Mouse (Mus musculus): ENCODE measurements at regions not wholly inside any gene's neighbourhood (a gene's known extent, or its start where the extent isn't known, plus 50 kb on each side); places are given as distances from the start of the nearest gene placed in this dataset.

DNA sequence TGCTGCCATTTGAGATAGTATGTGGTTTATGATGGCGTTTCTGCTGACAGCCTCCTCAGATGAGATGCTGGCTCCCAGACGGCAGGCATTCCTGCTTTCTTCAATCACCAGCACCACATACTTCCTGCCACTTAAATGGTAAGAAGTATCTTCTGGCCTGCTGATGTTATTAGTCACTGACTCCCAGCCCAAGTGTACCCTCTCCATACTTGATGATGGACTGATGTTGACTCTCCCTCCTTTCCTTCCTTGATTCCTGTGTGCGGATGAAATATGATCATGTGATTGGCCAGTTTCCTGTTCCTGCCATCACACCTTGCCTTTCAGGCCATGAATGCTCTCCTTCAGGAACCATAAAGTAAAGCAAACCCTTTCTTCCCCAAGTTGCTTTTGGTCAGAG, 50.8 kb upstream of the Rpl10-ps3 start:
- no peak for DNase-seq

DNA sequence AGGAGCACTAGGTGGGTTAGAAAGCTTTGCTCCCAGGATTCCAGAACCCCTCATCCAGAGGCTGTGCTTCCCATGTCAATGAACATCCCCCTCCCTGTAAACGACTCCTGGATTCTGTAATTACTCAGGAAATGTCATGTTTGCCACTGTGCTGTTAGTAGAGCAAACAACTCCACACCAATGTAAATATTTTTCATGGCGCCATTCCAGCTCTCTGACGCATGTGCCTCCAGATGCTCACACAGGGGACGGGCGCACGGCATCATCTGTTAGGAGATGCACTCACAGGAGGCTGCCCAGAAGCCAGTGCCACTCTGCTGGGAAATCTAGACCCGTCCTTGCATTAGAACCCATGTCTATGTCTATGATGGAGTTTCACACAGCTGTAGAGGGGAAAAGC, 51.3 kb upstream of the Rpl10-ps3 start:
- DNase-seq: no peak

DNA sequence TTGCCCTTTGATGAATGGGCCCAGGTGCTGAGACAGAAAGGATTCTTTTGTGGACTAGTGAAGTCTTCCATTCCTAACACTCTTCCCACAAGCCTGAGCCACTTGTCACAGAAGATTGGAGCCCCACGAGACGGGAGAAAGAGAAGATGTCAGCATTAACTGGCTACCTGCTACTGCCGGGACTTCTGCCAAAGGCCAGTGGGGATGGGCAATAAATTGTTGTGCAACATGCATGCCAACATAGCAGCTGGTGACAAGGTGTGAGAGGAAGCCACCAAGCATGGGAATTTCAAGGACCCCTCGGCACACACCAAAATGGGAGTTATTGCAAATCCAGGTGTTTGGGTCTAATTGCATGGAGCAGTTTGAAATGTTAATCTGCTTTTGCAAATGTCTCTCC, 63.6 kb upstream of the Rpl10-ps3 start:
- no peak for DNase-seq

DNA sequence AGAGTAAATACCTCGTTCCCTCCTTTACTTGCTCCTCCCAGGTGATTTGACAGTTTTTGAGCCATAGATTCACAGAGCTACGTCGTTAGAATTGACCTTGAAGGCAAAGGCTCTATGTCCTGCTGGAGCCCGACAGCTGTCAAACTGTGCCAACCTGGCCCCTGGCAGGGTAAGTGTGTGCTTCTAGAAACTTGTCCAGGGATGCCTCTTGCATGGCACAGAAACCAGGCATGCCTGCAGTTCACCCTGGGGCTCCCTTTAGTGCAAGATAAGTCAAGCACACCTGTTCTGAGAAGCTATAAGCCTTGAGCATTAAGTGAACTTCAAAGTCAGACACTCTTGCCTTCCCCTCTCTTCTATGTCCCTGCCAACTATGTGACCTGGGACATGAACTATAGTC, 64.1 kb upstream of the Rpl10-ps3 start:
- DNase-seq: no peak

DNA sequence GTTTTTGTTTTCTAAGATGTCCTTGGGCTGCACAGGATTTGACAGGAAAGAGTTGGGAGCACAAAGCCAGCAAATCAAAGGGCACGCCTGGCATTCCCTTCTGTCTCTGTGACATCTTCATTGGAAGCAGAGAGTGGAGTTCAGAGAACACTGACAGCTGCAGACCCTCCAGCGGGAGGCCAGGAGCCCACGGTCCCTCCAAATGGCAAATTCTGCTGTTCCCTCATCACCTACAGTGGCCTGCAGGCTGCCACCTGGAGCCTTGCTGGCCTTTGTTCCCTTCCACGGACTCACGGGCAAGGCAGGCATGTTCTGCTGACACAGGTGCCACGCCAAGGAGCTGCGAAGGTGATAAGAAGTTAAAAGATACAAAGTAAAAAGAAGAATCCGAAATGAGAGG, 68.2 kb upstream of the Rpl10-ps3 start:
- DNase-seq: no peak

DNA sequence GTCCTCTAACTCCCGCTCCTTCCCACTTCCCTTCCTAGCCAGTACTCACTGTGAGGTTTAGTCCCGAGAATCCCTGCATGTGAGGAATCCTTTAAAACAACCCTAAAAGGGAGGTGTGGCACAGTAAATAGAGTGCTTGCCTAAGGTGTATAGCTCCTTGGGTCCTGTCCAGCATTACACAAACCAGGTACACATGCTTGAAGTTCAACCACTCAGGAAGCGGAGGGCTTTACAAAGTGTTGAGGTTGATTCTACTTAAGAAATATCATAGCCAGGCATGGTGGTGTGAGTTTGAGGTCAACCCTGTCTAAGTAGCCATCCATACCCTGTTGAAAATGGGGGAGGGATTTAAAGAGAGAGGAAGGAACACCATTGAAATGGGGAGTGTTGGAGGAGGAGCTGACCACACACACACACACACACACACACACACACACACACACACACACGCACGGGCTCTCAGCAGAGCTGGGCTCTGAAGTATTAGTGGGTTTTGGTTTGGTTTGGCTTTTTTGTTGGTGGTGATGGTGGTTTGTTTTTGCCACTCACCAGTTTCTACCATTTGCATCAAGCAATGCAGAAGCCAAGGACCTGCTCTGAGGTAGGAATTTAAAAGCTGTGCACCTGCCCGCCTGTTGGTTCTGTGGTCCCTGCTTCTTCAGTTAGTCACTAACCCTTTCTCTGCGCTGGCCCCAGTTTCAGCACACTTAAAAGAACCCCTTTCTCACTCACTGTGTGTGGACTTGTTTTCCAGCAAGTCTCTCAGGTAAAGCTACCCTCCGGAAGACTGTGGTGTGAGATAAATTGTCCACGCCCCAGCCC, 69.0 kb upstream of the Rpl10-ps3 start:
- DNase-seq: no peak

DNA sequence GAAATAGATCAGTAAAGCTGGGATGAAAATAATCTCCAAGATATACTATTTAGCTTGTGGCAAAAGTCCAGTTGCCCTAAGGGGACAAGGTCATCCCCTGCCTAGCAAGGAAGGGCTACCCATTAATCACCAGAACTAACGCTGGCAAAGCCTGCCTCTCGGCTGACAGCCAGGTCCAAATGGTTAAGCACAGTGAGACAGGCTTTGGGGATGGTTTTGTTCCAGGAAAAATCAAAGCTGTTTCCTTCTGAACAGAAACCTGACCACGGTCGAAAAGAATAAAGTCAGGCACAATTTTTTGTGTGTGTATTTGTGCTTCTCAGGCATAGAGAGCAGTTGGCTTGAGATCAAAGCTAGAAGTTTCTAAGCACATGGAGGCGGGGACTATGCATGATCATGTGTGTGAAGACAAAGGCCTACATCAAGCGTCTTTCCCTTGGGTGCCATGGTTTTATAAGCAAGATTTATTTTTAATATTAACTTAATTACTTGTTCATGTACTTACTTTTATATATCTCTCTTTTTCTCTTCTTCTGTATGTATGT, 70.1 kb upstream of the Rpl10-ps3 start:
- peak; percentile 73 to 76 for DNase-seq

DNA sequence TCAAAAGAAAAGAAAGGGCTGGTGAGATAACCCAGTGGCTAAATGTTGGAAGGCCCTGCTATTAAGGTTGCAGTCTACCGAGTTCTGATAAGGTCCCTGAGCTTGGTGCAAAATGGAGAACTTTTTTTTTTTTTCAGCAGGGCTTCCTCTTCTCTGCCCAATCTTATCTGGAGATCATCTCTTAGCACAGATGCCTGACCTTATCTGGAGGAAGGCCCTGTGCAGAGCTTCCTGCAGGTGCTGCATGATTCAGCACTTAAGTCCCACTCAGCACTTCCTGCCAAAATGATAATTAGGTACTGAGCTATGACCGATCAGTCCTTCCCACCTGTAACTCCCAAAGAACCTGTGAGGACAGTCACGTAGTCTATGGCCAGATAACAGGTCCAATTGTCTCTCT, 71.9 kb upstream of the Rpl10-ps3 start:
- peak in 1 of 2 experiments; percentile 24 for DNase-seq

DNA sequence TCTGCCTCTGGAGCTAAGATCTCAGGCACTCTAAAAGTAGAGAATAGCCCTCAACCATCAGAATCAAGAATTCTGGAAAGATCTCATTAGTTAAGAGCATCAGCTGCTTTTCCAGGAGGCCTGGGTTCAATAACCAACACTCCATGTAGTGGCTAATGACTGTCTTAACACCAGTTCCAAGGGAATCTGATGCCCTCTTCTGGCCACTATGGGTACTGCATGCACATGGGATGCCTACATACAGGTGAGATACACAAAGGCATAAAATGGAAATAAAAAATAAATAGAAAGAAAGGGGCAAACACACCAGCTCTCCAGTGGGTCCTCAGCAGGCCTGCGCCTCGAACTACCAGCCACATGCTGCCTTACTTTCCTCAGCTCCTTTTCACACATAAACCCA, 73.3 kb upstream of the Plet1 start:
- peak in 1 of 2 experiments; percentile 14 for DNase-seq

DNA sequence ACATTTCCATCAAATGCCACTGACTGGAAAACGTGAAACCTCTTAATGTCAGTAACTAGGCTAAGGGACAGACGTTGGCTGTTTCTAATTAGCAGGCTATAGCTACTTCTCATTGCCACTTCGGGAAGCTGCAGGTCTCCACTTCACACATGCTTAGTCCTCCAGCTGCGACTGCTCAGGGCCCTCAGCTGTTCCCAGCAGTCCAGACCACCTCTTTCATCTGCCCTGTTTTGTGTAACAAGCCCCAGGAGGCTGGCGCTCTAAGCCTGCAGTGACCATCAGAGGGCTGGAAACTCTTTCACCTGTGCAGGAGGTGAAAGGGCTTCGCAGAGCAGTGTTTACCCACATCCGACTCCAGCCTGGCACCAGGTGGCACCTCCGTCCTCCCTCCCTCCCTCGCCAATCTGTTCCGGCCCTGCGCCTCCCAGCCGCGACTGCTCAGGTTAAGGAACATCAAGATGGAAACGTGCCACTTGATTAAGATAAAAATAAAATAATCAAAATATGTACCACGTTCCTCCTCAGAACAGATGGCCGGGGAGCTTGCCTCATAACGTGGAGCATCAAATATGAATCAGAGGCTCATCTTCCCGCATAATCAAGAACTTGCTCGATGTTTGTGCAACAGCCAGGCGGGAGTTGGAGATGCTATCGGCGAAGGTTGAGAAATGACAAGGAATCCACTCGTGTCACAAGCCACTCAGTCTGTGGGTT, 72.6 kb upstream of the Plet1 start:
- no peak for DNase-seq

DNA sequence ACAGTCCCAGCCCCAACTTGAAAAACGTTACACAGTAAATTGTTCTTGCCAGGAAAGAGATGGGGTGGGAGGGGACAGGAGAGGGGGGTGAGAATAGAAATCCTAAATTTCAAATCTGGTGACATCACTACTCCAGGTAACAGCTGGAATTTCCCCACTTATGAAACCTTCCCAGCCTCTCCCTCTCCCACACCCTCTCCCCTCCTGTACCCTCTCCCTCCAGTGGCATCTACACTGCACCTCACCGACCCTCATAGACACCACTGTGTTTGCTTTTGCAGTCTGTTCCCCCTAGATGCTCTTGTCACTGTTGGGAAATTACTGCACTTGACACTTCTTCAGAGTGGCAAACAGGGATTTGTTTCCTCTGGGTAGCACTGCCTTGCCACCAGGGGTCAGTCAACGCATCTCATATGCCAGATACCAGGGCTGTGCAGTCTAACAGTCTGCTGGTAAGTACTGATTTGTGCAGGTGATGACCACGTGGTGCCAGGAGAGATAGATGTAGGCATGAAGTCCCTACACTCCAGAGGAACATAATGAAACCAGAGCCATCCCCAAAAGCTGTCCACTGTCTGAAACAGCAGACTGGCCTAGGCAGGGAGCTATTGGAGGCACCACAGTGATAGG, 68.3 kb upstream of the Plet1 start:
- peak in 1 of 2 experiments; percentile 20 for DNase-seq

DNA sequence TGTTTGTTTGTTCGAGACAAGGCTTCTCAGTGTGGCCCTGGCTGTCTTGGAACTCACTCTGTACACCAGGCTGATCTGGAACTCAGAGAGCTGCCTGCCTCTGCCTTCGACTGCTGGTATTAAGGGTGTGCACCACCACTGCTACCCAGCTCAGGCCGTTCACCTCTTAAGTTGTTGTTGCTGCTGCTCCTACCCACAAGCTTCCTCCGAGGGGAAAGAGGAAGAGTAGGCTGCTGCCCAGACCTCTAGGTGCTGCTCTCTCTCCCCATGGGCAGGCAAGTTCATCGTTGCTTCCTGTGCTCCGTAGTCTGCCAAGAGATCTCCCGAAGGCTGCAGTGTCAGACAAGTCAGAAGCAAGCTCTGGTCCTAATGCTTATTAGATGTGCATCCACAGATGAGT, 64.2 kb upstream of the Plet1 start:
- no peak for DNase-seq

DNA sequence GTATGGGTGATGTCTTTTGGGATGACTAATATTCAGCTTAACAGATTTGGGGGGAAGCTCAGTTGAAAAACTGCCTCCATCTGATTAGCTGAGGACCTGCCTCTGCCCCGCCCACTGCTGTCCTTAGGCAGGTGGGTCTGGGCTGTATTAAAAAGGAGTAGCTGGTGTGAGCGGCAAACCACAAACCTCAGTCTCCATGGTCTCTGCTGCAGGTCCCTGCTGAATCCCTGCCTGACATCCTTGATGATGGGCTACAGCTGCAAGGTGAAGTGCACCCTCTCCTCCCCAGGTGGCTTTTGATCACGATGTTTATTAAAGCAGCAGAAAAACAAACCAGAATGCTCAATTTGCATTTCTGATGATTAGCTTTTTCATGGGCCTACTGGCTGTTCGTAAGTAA, 60.8 kb upstream of the Plet1 start:
- DNase-seq: no peak

DNA sequence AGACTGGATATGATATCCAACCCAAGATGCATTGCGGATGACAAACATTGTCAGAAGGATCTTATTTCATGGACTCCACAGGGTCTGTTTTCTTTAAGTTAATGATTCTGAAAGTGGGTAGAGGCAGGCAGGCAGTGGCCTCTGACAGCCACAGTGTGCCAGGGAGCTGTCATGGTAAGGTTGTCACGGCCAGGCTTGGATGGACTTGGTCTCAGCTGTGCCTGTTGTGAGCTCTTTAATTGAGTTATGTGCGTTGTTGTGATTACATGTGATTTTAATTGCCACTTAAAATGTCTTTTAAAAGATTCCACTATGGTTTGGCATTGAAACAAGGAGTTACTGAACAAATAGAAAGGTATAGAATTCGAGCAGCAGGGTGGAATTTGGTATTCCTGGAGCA, 60.3 kb upstream of the Plet1 start:
- DNase-seq: no peak

DNA sequence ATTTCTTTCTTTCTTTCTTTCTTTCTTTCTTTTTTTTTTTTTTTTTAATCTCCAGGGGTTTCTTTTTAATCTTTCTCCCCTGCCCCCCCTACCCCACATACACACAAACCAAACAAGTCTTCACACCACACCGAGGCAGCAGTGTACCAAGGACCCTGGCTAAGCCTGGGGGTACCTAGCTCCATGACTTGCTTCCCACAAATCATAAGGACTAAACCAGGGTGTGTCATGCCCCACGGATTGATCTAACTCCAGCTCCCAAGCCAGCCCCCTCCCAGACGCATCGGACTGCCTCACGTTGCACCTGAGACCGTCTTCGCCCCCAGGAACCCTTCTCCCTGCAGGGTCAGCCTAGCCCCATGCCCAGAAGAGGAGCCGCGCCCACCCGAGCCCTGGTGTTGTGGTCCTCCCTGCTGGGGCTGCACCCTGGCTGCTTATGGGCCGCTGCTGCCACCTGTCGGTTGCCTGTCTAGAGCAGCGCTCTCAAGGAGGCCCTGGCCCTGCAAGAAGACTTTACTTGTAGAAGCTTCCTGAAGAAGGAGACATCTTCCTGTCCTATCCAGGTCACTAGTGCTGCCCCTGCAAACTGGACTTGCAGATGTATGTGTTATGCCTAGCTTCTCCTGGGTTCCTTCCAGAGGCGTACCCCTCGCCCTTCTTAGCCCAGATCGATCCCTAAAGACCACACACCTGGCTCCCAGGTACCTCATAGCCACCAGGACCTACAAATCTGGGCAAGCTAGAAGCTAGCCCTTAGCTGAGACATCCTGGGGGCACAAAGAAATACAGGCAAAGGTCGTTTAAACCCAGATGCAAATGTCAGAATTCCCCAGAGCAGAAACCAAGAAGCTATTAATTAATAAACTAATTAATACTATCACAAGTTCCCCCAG, 56.2 kb upstream of the Plet1 start:
- peak; percentile 53 to 76 for DNase-seq

DNA sequence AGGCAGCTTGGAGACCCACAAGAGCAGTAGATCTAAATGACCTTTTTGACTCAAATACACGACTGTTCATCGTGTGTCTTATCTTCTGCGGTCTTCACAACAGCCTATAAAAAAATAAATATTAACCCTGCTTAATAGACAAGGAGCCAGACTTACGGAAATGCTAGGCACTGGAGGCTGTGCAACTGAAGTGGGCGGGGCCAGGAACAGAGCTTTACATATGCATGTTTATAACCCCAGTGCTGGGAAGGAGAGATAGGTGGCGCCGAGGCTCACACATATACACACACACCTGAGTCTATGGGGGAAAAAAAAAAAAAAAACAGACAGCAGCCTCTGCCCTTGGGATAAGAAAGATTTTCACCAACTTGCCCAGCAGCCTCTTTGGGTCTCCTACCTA, 55.6 kb upstream of the Plet1 start:
- no peak for DNase-seq

DNA sequence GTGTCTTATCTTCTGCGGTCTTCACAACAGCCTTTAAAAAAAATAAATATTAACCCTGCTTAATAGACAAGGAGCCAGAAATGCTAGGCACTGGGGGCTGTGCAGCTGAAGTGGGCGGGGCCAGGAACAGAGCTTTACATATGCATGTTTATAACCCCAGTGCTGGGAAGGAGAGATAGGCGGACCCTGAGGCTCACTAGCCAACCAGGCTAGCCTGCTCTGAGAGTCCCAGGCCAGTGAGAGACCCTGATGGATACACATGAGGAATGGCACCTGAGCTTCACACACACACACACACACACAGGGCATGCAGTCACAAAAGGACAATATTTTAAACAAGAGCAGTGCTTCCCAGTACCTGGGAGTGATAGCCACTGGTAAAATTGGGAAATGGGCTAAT, 54.1 kb upstream of the Plet1 start:
- DNase-seq: no peak

DNA sequence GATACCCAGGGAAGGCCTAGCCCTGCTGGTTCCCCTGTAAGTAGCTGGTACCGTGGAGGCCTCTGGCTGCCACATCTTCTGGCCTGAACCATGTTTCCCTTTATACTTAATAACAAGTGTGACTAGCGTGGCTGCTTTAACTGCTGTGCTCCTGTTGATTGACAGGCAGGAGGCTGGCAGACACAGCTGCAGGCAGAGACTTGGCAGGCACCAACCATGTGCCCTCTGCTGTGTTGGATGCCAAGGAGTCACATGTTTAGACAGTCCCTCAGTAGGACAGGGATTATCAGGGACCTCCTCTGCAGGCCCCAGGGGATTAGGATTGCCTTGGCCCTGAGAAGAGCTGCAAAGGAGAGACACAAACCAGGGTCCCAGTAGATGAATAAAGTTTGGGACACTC, 53.6 kb upstream of the Plet1 start:
- peak; percentile 31 to 43 for DNase-seq

DNA sequence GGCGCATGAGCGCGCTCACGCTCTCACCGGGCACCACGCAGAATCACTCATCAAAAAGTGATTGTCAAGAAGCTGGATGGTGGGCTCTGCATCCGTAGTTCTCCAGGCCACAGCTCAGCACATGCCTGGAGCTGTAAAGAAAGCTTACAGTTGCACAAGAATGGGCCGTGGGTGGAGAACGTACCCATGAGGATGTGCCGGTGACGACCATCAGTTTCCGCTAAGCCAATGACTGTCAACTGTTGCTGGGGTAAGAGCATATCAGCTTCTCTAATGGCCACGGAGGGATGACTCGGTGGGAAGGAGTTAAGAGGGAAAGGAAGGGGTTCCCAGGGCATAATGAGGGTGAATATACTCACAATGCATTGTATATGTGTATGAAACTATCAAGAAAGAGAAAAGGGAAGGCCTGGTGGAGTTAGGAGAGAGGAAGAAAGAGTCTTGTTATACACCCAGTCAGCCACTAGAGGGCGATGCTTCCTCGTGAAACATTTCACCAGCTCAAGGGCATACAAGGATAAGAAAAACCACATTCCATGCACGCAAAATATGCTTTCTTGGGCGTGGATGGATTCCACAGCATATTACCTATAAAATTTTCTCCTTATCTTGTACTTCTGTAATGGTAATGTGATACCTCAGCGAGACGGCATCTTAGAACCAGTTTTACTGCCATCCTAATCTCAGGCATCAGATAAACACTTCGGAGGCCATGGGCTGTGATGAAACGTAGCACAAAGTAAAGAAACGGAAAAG, 50.4 kb upstream of the Plet1 start:
- DNase-seq: peak; percentile 39 to 64

Data from kidney, adult 8-10 months (tissue).